Mouse (Mus musculus) ovary, adult 10 weeks (tissue): Measurements from ENCODE around the gene Nup50. TPM values are rescaled to one million over a fixed set of nuclear protein-coding genes. Genes with fewer than 3 reads are reported as not detected.

Source experiments
- polyA plus RNA-seq: library from polyadenylated mRNA; stranded (reverse); fragments of 350-450 nt; fragmentation: Illumina TruSeq; extraction: RNeasy Lipid Tissue Mini Kit (QIAGEN cat#74804); gene quantifications from one replicate; pipeline ENCODE4 v1.2.3, GENCODE M21; 2014

The Nup50 gene
- polyA plus RNA-seq = 21.8 TPM

GRCm38 (mm10) chr15:84922884-84923507 lies at the start of gene Nup50:
Nup50 (plus strand) TSS chr15:84923411.

GRCm38 (mm10) chr15:84919938-84920337 lies 3.3 kb upstream of the Nup50 start, which contains the start of gene Gm29666:
Gm29666 (minus strand) TSS chr15:84920038.

DNA sequence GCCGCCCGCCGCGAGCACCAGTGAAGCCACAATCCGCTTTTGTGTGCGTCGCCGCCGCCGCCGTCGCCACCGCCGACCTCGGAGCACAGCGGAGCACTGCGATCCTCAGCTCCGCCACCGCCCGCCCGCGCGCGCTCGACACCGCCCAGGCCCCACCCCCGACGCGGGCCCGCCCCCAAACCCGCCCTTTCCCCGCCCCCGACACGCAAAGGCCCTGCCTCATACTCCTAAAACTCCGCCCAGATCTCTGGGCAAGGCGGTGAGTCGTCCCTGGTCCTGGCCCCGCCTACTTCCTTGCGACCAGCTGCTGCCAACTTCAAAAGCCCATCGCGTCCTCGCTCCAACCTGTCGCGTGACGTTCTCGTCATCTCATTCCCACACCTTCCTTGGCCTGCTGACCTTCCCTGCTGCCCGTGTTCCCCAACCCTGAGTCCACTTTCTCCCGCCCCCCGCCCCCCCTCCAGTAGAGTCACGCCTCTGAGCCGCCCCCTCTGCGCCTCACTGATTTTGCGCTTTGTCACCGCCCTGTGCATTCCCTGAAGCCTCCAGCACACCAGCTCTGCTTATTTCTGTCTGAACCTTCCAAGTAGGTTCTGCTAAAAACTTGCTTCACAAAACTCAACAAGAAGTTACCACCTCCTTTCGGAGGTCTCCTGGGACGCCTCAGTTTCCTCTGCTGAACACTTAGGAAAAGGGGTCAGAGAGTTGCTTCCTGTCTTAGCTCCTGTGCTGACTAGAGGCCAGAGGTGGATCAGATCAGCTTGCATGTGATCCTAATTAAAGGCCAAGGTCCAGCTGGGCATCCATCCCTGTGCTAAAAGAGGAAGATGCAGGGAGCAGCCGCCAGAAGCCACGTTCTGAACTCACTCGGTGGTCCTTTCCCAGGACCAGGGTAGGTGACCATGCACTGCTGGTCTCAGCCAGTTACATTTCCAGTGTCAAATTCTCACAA lies 64.9 kb downstream of the Nup50 start, which contains the start of gene 5031439G07Rik:
Gene 5031439G07Rik, minus strand, starts transcription at position 678 of the 952 bp plus-strand sequence.

Other genes starting within 250 kb of the Nup50 start
- not detected for gene Arhgap8, start 203.4 kb upstream of the Nup50 start, polyA plus RNA-seq
- not detected for gene Phf21b, start 67.4 kb upstream of the Nup50 start, polyA plus RNA-seq
- gene Gm29666, start 3.4 kb upstream of the Nup50 start, polyA plus RNA-seq = 0.31 TPM
- 26.6 TPM for gene 5031439G07Rik, start 65.1 kb downstream of the Nup50 start, polyA plus RNA-seq
- gene Upk3a, start 93.7 kb downstream of the Nup50 start, polyA plus RNA-seq = not detected
- 62.2 TPM for gene Fam118a, start 105.5 kb downstream of the Nup50 start, polyA plus RNA-seq
- 6.0 TPM for gene Smc1b, start 208.6 kb downstream of the Nup50 start, polyA plus RNA-seq
- not detected for gene Ribc2, start 208.7 kb downstream of the Nup50 start, polyA plus RNA-seq